Mouse (Mus musculus) hematopoietic stem cell, adult 5-6 weeks (primary cell): ENCODE measurements around the gene Ccdc50. TPM values are rescaled to one million over a fixed set of nuclear protein-coding genes. Genes with fewer than 3 reads are reported as not detected.

Experiments
- ATAC-seq, 2 experiments: fragments of 125-278 bp in 1 of 2; replicated peaks in 1 of 2; 2 replicates each; pipeline ENCODE4 v1.8.0; 2016 to 2017; ENCODE audit warnings: inconsistent platforms in 2 of 2, mild to moderate bottlenecking in 2 of 2, moderate number of reproducible peaks in 2 of 2, low read depth in 1 of 2, moderate TSS enrichment in 1 of 2; ENCODE audit not compliant: low FRiP score in 2 of 2, poor library complexity in 2 of 2, severe bottlenecking in 2 of 2, insufficient read depth in 1 of 2, low TSS enrichment in 1 of 2
- total RNA-seq: library from RNA; stranded (forward); fragments of 172-1452, 232-1000 nt; gene quantifications from 2 replicates; pipeline ENCODE4 v1.2.3, GENCODE M21; 2017

The Ccdc50 gene
- total RNA-seq: 87.2 and 129 TPM in 2 replicates

DNA sequence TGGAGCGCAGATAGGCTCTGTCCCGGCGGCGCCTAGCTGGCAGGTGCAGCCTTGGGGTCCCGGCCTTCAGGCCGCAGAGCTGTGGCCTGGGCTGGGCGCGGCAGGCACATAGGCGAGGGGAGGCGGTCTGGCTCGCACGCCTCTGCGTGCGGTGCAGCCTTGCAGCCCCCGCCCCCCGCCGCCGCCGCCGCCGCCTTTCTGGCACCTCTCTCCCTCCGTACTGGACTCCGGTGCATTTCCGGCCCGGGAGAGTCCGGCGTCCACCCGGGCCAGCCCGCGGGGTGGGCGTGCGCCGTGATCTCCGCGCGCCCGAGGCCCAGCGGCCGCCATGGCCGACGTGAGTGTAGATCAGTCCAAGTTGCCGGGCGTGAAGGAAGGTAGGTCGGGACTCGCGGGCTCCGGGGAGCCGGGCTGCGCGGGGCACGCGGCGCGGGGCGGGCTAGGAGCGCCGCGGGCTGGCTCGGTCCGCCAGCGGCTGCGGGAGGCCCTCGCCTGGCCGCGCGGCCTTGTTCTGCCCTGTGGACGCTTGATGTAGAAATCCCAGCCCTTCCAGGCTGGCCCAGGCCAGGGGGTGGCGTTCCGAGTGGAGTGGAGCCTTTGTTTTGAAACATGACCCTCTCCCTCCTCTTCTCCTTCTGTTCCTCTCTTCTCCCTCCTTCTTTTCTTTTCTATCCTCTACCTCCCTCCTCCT, at the start of gene Ccdc50:
Ccdc50 (plus strand) TSS at position 109 of the 691 bp plus-strand sequence.
- peak; percentile 82 to 88 for ATAC-seq

DNA sequence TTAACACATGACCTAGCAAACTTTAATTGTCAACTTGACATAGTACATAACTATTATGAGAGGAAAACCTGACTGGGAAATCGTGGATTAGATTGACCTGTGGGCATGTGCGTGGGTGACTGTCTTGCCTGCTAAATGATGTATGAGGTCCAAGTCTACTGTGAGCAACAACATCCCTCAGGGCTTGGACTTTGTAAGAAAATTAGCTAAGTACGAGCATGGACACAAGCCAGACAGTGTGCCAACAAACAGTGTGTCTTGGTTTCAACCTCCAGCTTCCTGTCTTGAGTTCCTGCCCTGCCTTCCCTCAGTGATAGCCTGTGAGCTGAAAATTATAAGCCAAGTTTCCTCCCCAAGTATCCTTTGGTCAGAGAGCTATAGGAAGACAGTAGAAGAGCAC, 41.1 kb upstream of the Ccdc50 start:
- no peak for ATAC-seq

DNA sequence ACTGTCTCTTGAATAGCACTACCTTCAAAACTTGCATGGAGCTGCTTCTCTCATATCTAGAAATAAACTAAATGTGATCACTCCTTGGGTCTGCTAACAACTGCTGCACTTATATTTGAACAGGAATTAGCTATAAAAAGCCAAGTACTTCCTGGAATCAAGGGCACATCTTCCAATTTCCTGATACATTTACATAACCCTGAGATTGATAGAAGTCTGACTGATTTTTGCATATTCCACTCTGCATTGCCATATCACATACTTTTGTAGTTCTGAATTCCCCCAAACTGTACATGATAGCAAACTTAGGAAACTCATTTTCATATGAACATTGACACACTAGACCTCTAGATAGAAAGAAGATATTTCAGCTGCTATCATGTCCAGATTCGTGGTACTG, 40.3 kb upstream of the Ccdc50 start:
- no peak for ATAC-seq

DNA sequence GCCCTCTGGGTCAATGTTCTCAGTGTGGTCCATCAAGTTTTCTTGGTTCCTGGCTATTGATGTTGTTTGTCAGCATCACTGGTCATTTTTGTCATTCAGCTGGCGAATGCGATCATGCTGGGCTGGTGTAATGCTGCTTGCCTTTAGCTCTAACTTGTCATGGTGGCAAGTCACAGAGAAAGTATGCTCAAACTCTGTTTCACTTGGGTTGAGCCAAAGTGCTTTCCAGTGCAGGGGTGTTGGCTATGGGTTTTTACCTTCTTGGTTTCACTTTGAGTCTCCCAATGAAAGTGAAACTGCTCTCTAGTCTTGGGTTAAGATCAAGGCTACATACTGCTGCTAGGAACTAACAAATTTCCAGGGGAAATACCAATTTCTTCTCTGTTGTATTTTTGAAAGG, 39.4 kb upstream of the Ccdc50 start:
- peak; percentile 92 to 94 for ATAC-seq

DNA sequence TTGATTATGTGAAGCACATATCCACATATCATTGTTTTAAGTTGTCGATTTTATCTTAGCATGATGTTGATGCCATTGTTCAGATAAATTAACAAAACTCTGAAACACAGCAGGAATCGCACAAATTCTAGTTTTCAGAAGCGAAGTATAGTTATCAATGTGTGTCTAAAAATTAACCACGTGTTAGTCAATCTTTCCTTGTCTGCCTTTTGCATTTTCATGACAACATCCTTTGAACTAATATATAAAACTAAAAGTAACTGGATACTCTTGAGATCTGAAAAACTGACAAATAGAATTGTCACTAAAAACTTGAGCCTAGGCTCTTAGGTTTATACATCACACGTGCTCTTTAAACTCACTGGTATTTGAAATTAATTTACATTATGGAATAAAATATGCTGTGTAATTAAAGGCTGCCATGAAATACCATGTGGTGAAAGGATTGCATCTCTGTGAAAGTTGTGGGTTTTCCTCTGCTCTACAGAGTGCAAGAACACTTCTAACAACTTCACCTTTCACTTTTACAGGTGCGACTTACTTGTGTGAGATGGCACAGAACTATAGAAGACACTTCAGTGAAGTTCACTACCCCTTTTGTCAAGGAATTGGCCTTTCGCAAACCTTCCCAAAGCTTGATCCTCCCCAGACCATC, 38.7 kb upstream of the Ccdc50 start:
- no peak for ATAC-seq

DNA sequence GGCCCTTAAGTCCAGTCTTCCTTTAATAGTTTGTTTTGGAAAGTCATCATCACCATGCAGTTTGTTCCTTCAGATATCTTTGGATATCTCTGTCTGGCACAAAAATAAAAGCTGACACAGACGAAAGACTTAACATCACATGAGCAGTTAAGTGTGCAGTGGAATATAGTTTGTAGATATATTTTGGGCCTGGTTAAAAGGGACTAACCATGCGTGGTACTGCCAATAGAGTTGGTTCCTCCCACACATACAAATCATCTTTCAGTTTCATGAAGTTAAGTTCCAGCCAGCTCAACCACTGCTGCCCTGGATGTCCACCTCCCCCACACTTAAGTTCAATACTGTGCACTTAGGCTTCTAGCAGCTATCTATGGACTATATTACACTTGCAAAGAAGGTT, 34.2 kb upstream of the Ccdc50 start:
- ATAC-seq: no peak

DNA sequence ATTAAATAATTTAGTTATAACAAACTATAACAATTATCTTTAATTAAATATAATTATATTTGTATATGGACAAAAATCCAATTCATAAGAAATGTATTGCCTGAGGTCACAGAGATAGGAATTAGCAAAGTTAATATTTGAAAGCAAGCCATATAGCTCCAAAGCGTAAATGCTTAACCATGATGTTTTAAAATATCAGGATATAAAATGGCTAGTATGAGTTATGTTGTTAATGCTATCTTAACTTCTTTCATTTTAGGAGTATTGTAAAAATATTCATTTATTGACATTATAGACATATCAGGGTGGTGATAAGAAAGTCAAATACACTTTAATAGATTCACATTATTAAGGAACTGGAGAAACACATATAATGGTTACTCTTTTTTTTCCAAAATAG, 28.6 kb upstream of the Ccdc50 start:
- no peak for ATAC-seq

DNA sequence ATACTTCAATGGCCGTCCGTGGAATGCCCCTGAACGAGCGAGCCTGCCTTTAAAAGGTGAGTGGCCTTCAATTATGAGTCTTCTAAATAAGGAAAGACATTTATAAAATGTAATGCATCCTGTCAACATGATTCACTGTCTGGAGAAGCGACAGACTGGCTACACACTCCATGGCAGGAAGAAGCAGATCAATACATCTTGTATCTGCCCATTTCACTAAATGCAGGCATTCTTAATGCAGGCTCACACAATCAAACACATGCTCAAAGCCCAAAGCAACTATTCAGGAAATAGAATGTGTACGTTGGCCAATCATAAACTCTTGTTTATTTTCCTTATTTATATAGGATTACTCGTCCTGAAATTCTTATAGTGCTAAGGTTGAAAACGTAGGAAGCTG, 18.5 kb upstream of the Ccdc50 start, which contains the start of gene Uts2b:
Uts2b (minus strand) TSS at position 49 of the 400 bp plus-strand sequence.
- no peak for ATAC-seq

DNA sequence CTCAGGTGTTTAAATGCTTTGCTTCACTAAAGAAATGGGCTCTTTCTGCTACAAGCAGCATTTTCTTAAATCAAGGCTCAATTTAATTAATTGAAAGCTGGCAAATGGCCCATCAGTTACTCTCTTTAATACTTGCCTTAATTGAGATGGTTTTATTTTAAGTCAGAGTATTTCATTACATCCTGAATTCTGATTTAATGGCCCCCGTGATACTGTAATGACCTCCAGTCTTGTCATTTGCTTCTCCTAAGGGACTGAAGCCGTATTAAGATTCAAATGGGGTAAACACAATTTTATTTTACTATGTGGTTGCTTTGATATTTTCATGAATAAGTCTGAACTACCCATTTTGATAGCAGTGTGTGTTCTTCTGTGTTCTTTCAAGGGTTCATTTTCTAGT, 18.0 kb upstream of the Ccdc50 start:
- ATAC-seq: no peak

DNA sequence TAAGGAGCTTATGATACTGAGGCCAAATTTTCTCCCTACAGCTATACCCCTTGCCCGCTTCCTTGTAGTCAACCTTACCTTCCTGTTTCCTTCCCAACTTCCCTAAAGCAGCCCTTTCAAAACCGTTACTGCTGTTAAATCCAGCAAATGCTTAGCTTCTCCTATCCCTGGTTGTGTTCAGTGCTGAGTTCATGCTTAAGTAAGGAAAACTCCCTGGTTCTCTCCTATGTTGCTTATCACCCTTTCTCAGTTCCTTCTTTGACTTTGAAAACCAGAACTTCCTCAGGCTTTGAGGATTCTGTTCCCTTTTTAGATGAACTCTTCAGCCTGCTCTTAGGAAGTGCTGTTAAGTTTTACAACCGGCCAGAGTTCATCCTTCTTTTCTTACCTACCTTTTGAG, 14.5 kb upstream of the Ccdc50 start:
- ATAC-seq: peak; percentile 55 to 71; a peak in 3 of 4 replicates

DNA sequence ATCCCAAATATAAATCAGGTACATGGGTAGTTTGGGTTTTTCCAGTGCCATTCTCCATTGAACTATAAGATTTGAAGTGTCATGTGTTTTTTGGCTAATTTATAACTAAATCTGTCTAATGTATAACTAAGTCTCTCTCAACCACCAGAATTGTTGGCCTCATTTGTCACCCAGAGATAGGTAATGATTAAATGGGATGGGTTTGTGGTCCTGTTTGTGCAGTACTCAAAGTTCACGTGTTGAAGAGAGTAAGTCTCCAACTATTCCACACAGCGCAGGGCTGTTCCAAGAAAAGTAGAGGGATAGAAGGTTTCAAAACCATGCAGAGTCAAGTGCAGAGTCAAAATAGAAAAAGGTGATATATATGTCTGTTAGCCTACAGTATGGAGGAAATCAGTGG, 13.4 kb upstream of the Ccdc50 start:
- no peak for ATAC-seq

DNA sequence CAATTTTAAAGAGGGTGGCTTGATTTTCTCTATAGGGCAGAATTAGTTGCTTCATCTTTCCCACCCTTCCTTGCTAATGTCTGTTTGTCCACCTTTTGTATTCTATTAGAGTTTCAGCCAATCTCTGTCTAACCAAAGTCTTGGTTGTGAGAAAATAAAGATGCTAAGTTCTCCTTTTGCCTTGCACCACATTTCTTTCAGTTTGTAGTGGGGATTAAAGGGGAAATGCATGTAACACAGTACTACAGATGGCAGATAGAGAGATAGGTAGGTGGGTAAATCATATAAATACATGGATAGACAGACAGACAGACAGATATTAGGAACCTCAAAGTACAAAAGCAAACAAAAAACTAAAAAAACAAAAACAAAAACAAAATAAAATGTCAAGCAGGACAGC, 12.1 kb upstream of the Ccdc50 start:
- peak; percentile 42 to 43; a peak in 3 of 4 replicates for ATAC-seq

DNA sequence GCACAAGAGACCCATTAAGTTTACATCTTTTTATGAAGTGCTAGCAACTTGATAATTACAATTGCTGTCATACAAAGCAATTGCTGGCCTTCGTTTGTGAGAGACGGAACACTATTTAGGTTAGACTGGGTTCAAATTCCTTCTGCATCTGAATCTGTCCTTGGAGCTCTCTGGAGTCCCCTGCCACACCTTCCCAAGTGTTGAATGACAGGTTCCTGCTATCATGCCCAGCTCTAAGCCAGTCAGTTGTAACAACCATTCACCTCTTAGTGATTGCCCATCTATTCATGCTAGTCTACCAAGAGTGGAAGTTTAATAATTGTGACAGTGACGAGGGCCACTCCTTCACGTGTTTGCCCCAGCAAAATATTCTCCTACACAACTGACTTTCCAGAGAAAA, 6.5 kb upstream of the Ccdc50 start:
- no peak for ATAC-seq

DNA sequence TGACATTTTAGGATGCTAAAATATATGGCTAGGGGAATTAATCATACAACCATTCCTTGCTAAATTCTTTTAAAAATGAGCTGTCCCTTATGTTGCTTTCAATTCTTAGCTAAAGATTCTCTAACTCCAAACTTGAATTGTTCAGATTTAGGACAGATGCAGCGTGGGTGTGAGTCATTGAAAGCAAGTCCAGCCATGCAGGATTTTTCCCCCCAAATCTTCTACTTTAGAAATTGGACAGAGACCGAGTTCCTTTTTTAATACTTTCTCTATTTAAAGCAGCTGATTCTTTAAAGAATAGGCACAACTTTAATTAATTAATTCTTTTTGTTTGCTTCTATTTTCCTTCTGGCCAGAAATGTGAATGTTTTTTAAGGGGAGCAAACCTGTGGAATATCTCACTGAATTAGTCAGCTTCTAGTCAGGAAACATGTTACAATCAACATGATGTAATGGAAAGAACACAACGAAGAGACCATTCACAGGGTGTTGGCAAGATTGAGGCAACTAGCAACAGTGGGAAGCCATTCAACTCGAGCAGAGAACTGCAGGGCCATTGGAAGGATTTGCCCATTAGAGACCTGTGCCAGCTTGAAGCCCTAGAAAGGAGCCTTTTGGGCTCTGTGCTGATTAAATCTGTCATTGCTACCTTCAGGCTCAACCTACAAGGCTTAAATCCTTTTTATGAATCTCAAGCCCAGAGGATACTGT, 3.6 kb upstream of the Ccdc50 start:
- no peak for ATAC-seq

DNA sequence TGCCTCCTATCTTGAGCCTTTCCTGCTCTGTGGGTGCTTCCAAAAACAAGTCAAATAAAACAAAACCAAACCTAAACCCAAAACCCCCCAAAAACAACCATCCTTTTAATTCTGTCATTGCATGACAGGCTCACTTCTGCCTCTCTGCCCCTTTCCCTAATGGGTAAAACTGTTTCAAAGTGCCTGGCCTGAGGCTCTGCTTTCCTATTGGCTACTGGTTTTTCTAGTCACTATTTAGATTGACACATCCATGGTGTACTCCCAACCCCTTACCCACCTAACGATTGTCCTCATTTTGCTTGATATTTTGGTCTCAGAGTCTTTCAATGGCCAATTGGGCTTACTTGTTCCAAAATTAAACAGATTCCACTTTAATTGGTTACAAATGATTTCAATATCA, 3.0 kb upstream of the Ccdc50 start:
- ATAC-seq: no peak

DNA sequence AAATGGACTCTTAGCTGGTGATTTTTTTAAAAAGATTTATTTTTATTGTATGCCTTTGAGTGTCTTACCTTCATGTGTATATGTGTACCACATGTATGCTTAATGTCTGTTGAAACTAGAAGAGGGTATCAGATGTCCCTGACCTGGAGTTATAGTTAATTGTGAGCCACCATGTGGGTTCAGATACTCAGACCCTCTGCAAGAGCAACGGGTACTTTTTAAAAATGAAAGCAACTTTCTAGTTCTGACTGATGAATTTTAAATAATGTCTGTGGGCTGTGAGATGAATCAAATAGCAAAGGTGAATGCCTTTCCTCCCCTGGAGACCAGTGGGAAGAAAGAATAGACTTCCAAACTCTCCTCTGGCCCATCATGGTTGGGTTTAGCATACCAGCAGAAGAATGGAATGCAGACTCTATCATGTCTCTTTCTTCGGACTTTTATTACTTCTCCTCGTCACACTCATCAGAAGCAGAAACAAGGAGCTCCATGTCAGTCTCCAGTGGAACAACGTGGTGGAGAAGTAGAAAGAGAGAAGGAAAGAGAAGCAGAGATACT, 1.7 kb upstream of the Ccdc50 start:
- no peak for ATAC-seq

DNA sequence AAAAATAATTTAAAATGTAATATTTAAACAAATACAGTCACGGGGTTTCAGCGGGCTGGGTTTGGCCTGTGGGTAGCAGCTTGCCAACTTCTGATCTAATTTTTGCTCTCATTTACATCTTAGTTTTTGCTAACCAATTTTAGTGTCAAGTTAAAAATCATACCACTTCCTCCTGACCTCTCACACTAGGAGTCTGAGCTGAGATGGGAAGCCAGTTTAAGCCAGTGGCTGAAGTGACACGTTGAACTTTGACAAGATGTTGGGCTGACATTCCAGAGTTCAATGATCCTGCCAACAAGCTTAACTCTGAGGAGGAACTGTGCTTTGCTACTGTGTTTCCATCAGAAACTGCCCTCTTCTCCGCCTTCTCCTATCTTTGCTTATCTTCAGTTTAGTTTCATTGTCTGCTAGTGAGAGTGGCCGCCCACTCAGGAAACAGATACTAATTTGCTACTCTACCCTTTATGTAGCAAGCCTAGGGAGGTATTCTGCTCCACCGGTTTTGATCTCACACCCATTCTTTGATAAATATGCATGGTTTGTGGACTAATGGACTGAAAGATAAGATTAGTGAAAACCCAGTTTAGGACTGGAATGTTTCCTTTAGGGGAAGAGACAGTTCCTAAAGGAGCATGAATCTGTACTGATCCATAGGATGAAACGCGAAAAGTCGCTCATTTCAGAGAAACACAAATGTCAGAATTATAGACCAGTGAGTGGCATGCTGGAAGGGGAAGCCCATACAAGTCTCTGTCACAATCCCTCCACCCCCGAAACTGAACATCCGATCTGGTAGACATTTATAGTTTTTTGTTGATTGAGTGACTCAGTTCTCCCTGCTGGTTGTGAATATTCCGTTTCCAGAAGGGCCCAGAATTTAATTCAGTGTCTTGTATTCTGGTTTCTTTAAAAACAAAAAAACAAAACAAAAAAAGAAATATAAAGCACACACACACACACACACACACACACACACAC, 746 bp upstream of the Ccdc50 start:
- ATAC-seq: peak in 1 of 2 experiments; percentile 33; a peak in 2 of 4 replicates
